Mouse (Mus musculus) limb, embryonic 11.5 days (tissue): Measurements from ENCODE around the gene Gm5039. TPM values are rescaled to one million over a fixed set of nuclear protein-coding genes. Genes with fewer than 3 reads are reported as not detected.
"Not testable (repeated sequence)": the region's sequence is repeated elsewhere in the genome, so short reads cannot be mapped to it uniquely, and the experiment has no call there.

Experiments
- ATAC-seq: fragments of 200-750 bp; cut with Nextera tagmentation; 2 replicates; pipeline ENCODE4 v1.8.0; 2017; ENCODE audit warnings: low read depth; ENCODE audit not compliant: insufficient number of reproducible peaks, low FRiP score, low TSS enrichment
- DNase-seq: peaks from one replicate; pipeline ENCODE4 v3.0.0-alpha.2; 2015; ENCODE audit warnings: low spot score
- H3K27ac ChIP-seq: fragments of 300-500 bp; sonication (generic); replicated peaks from 2 replicates; pipeline ENCODE4 v1.5.1; 2014; ENCODE audit warnings: low read depth, mild to moderate bottlenecking, low read length
- H3K27me3 ChIP-seq: fragments of 300-500 bp; sonication (generic); 2 replicates; pipeline ENCODE4 v1.6.1; 2014; ENCODE audit warnings: mild to moderate bottlenecking, low read length, mixed read lengths; ENCODE audit not compliant: control insufficient read depth, insufficient read depth
- H3K36me3 ChIP-seq: fragments of 300-500 bp; sonication (generic); 2 replicates; pipeline ENCODE4 v1.6.1; 2014; ENCODE audit warnings: mild to moderate bottlenecking, low read length, moderate library complexity, mixed read lengths; ENCODE audit not compliant: control insufficient read depth, insufficient read depth
- H3K4me1 ChIP-seq: fragments of 300-500 bp; sonication (generic); 2 replicates; pipeline ENCODE4 v1.6.1; 2014; ENCODE audit warnings: low read length, mixed read lengths; ENCODE audit not compliant: control insufficient read depth, insufficient read depth
- H3K4me2 ChIP-seq: fragments of 300-500 bp; sonication (generic); 2 replicates; pipeline ENCODE4 v1.6.1; 2014; ENCODE audit warnings: low read depth, mild to moderate bottlenecking, moderate library complexity; ENCODE audit not compliant: severe bottlenecking
- H3K4me3 ChIP-seq: fragments of 300-500 bp; sonication (generic); 2 replicates; pipeline ENCODE4 v1.5.1; 2014; ENCODE audit warnings: low read depth, low read length
- H3K9ac ChIP-seq: fragments of 300-500 bp; sonication (generic); 2 replicates; pipeline ENCODE4 v1.6.1; 2014; ENCODE audit warnings: mild to moderate bottlenecking, low read length
- H3K9me3 ChIP-seq: fragments of 300-500 bp; sonication (generic); 2 replicates; pipeline ENCODE4 v1.6.1; 2016; ENCODE audit warnings: low read length; ENCODE audit not compliant: control insufficient read depth
- WGBS: fragments of 180-500 bp; shearing (Covaris S2); extraction: QIAGEN DNeasy Blood & Tissue Kit; methylation state at CpG from one replicate; pipeline ENCODE4 v1.1.7; 2014; 5-methylcytosine and 5-hydroxymethylcytosine counted together
- polyA plus RNA-seq: library from polyadenylated mRNA; unstranded; fragments of >200 nt; fragmentation: Nextera tagmentation; extraction: Ambion mirVana; gene quantifications from 2 replicates; pipeline ENCODE4 v1.2.1, GENCODE M21; 2014

The Gm5039 gene
- polyA plus RNA-seq = not detected in 2 replicates

DNA sequence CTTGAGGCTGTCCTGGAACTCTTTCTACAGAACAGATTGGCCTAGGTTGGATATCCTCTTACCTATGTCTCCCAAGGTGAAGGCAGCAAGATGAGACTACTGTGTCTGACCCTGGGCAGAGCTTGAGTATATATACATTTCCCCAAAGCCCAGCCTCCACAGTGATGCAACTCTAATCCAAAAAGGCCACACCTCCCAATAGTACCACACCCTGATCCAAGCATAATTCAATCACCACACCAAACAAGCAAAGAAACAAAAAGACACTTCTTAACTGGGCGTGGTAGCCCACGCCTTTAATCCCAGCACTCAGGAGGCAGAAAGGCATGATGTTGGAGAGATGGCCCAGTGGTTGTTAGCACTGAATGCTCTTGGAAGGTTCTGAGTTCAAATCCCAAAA is at the start of gene Gm5039:
Gm5039 (minus strand) TSS at position 101 of the 400 bp plus-strand sequence.
- not testable (repeated sequence) for H3K9ac ChIP-seq, DNase-seq, H3K4me3 ChIP-seq, ATAC-seq, H3K4me1 ChIP-seq, H3K27me3 ChIP-seq, H3K27ac ChIP-seq, H3K9me3 ChIP-seq, H3K4me2 ChIP-seq, H3K36me3 ChIP-seq
- 91% methylated on average over 2 of the region's 2 CpGs for WGBS

GRCm38 (mm10) chr12:88372018-88372417 is 48.2 kb upstream of the Gm5039 start:
- DNase-seq (no peak), ATAC-seq (no peak)
- Histone ChIP-seq H3K4me2 (no peak overlapping the region), H3K36me3 (no peaks in the 10 kb centered on the region), H3K9ac (no peak overlapping the region), H3K4me1 (no peaks in the 10 kb centered on the region), H3K9me3 (no peaks in the 10 kb centered on the region), H3K4me3 (no peak overlapping the region), H3K27ac (no peak overlapping the region), H3K27me3 (no peaks in the 10 kb centered on the region)
- WGBS = 70% methylated on average over 5 of the region's 5 CpGs

- not testable (repeated sequence) for H3K4me2 ChIP-seq, H3K36me3 ChIP-seq, H3K27ac ChIP-seq, ATAC-seq, H3K4me3 ChIP-seq, DNase-seq, H3K9ac ChIP-seq, H3K4me1 ChIP-seq, H3K9me3 ChIP-seq, H3K27me3 ChIP-seq
- WGBS = 0% methylated on average over 1 of the region's 1 CpGs
Measured at GRCm38 (mm10) chr12:88370321-88370720, 46.5 kb upstream of the Gm5039 start.

DNA sequence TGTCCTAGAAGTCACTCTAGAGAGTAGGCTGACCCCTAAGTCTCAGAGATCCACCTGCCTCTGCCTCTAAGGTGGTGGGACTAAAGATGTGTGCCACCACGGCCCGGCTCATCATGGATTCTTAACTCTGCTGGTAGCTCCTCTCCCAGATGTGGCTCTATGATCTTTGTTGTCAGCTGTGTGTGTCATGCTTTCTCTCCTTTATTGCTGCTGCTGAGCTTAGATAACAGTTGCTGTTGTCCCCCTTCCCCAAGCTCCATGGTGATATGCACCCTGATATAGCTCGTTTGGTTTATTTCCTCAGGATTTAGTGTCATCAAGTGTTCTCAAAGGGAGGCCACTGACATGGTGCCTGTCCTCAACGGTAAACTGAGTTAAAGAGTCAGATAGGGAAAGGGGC is 45.9 kb upstream of the Gm5039 start:
- not testable (repeated sequence) for H3K36me3 ChIP-seq, H3K4me1 ChIP-seq, DNase-seq, H3K27ac ChIP-seq, H3K27me3 ChIP-seq, H3K4me2 ChIP-seq, H3K4me3 ChIP-seq, ATAC-seq, H3K9me3 ChIP-seq, H3K9ac ChIP-seq
- 73% methylated on average over 4 of the region's 4 CpGs for WGBS

DNA sequence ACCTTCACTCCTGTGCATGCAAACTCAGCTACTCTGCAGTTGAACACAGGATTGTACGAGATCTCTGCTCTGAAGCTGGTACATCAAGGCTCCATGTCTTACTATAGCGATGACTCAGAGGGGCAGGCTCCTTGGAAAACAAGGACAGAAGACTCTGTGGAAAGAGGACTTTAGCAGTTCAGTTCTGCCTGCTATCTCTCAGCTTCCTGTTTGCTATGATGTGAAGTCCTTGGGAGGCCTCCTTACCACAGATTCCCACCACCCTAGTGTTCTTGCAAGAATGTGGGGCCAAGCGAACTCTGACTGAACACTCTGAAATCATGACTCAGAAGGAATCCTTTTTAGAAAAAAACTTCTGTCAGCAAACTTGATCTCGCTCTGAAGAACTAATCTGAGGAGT is 44.8 kb upstream of the Gm5039 start:
- H3K36me3 ChIP-seq = no peaks in the 10 kb centered on the region
- no peak for DNase-seq
- no peak overlapping the region for H3K4me3 ChIP-seq
- no peaks in the 10 kb centered on the region for H3K9me3 ChIP-seq
- no peak overlapping the region for H3K4me2 ChIP-seq
- no peaks in the 10 kb centered on the region for H3K4me1 ChIP-seq
- no peaks in the 10 kb centered on the region for H3K27me3 ChIP-seq
- no peak for ATAC-seq
- H3K27ac ChIP-seq = no peak overlapping the region
- H3K9ac ChIP-seq = no peak overlapping the region
- WGBS = 81% methylated on average over 4 of the region's 4 CpGs

DNA sequence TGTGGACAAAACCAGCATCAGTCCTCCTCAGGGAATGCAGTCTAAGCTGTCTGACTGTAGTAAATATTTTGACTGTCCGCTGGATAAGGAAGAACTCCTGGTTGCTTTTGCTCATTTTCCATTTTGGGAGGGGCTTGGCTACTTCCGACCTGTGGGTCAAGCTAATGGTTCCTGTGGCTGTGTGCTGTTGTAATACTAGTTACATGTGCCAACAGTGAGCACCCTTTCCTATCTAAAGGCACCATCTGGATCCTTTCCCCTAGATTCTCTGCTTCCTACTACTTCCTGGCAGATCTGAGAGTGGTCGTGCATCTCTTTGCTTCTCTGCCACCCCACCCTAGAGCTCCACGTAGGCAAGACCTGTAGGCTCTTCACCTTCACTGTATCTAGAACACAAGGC is 43.8 kb upstream of the Gm5039 start:
- no peaks in the 10 kb centered on the region for H3K9me3 ChIP-seq
- no peaks in the 10 kb centered on the region for H3K36me3 ChIP-seq
- H3K9ac ChIP-seq = no peak overlapping the region
- ATAC-seq = no peak
- H3K27me3 ChIP-seq = no peaks in the 10 kb centered on the region
- DNase-seq = no peak
- H3K27ac ChIP-seq = no peak overlapping the region
- WGBS = 87% methylated on average over 4 of the region's 4 CpGs
- no peak overlapping the region for H3K4me2 ChIP-seq
- no peak overlapping the region for H3K4me3 ChIP-seq
- no peaks in the 10 kb centered on the region for H3K4me1 ChIP-seq

GRCm38 (mm10) chr12:88361120-88361445 is 37.3 kb upstream of the Gm5039 start:
- no peak overlapping the region for H3K27ac ChIP-seq
- H3K27me3 ChIP-seq = no peaks in the 10 kb centered on the region
- peak overlapping the region; percentile 62 for H3K9ac ChIP-seq
- ATAC-seq (no peak), DNase-seq (no peak)
- no peaks in the 10 kb centered on the region for H3K9me3 ChIP-seq
- H3K4me2 ChIP-seq = peak overlapping the region; percentile 81
- no peaks in the 10 kb centered on the region for H3K36me3 ChIP-seq
- no peaks in the 10 kb centered on the region for H3K4me1 ChIP-seq
- H3K4me3 ChIP-seq = peak overlapping the region; percentile 59
- 55% methylated on average over 9 of the region's 9 CpGs for WGBS

DNA sequence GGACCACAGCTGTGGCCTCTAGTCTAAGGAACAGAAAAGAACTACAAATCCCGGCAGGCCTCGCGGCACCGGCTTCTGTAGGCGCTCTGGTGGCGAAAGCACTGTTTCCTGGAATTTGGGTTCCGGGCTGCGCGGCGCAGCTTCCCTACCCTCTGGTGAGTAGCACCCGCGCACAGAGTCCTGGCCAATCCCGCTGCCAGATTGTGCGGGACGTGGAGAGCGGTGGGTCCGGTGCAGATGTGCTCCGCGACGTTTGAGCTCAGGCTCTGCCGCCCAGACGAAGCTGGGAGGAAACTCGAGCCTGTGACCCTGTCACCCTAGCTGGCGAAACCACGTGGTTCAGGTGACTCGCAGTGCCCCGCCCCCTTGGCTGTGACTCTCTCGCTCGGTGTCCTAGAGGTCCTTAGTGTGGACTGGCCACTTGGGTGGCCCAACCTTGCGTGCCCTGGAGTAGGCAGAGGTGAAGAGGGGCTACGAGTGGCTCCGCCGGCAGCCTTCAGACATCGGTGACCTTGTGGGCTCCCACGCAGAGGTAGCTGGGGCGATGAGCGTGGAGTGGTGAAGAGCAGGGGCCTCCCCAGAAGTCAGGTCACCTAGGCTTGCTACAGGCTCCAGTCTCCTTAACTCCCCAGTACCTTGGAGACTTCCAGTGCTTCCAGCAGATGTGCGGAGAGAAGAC is 36.8 kb upstream of the Gm5039 start, which contains the start of gene Adck1:
Adck1 (plus strand) TSS at position 114 of the 679 bp plus-strand sequence.
- no peak within 1 kb of the TSS for H3K27ac ChIP-seq
- no peaks in the 10 kb centered on the region for H3K9me3 ChIP-seq
- no peaks in the 10 kb centered on the region for H3K4me1 ChIP-seq
- peak within 1 kb of the TSS; percentile 59 for H3K4me3 ChIP-seq
- ATAC-seq (peak; percentile 98), DNase-seq (peak; percentile 92)
- WGBS = under 1% methylated on average over 38 of the region's 38 CpGs
- no peaks in the 10 kb centered on the region for H3K36me3 ChIP-seq
- peak within 1 kb of the TSS; percentile 81 for H3K4me2 ChIP-seq
- no peaks in the 10 kb centered on the region for H3K27me3 ChIP-seq
- peak within 1 kb of the TSS; percentile 62 for H3K9ac ChIP-seq
